Mouse (Mus musculus) heart, postnatal 25 days (tissue): ENCODE results near the gene Eml4. TPM values are rescaled to one million over a fixed set of nuclear protein-coding genes. Genes with fewer than 3 reads are reported as not detected.

Source experiments
- DNase-seq: peaks from one replicate; pipeline ENCODE4 v3.0.0; 2022; ENCODE audit warnings: low spot score
- intact Hi-C: fragments of 180-260 bp; cut with DNase I; formaldehyde crosslinking; loops from one replicate; pipeline ENCODE4 v1.15.1; 2025
- total RNA-seq, 2 experiments: library from RNA; stranded (reverse); gene quantifications; 2 replicates each; pipeline ENCODE4 v1.2.3; 2021

Eml4 gene
- total RNA-seq, 2 experiments from 2014 or later: 5.1 to 6.1 TPM

DNA sequence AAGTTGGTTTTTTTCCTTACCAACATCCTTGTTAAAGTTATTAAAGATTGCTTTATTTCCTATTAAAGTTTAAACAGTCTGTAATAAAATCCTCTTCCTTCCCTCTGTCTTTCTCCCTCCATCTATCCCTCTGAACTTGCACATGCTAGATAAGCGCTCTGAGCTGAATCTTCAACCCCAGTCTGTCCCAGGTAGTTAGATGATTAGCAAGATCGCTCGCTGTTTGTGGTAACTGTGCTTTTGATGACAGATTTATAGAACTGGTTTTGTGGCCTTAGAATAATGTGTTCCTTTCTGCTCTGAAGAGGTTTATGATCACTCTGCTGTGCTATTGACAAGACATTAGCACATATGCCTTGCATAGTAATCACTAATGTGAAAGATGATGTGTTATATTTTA lies 25.1 kb downstream of the Eml4 start:
- intact Hi-C loops: no loop called here
- no peak for DNase-seq

DNA sequence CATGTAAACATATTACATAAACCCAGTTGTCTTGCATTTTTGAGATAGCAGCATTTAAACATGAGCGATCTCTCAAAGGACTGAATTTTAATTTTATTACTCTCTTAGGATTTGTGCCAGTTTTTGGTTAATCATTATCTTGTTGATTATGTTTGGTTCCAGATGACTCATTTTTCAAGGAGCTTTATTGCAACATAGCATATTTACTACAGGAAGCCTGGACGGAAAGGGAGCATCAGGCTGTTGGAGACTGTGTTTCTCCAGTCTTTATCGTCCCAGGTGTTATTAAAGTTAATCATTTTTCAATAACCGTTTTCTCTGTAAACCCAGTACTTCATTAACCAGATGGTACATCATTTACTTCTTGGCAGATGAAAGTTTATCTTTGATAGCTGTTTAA lies 26.1 kb downstream of the Eml4 start:
- intact Hi-C loops: no loop called here
- no peak for DNase-seq

DNA sequence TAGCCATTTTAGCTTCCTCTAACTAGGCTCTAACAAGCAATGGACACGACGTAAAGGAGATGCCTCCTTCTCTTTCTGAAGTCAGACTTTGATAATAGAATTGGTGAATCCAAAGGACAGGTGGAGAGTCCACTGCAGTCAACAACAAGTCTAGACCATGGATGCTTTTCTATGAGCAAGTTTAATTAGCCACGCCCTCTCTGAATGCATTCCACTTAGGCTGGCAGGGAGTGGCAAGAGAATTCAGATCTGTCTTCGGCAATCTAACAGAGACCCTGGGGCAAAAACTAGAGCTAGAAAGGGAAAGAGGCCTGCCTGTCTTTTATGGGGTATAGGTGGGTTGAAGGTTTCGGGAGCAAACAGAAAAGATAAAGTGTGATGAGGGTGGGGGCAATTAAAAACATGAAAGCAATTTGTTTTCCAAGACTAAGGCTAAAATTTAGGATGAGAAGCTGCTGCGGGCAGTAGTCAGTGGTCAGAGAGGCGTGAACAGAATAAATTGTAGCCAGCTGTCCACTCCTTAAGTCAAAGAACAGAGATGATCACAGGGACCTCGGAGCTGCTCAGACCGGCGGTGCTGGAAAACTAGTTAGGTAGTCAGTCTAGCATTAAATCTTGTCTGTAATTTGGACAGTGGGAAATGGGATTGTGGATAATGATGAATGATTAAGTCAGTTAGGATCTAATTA lies 27.2 kb downstream of the Eml4 start:
- DNase-seq: no peak
- intact Hi-C loops: no loop called here

DNA sequence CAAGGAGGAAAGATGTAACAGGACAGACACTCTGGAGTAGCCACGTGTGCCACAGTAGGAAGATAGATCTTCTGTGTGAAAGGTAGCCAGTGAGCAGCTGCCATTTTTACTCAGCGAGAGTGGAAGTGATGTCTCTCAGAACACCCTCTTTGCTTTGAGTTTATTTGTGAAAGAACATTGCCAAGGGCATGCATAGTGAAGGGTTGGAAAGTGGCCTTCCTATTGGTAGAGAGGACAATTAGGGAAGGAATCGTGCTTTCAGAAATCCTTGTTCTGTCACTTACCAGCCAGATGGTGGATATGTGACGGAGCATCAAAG lies 27.7 kb downstream of the Eml4 start:
- no peak for DNase-seq
- intact Hi-C loops: no loop called here

DNA sequence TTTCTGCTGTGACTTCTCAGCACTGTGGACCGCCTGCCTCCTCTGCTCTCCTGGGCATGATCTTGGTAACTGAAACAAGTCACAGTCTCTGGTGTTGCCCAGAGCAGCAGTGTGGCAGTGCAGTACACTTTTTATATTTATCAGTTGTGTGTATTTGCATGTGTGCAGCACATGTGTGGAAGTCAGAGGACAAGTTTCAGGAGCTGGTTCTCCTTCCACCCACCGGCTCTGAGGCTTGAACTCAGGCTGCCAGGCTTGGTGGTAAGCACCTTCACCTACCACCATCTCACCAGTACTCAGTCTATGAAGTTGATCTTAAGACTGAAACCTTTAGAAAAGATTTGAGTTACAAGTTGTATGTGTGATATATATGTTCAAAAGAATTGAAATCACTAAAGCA lies 28.6 kb downstream of the Eml4 start:
- intact Hi-C loops: no loop called here
- no peak for DNase-seq

DNA sequence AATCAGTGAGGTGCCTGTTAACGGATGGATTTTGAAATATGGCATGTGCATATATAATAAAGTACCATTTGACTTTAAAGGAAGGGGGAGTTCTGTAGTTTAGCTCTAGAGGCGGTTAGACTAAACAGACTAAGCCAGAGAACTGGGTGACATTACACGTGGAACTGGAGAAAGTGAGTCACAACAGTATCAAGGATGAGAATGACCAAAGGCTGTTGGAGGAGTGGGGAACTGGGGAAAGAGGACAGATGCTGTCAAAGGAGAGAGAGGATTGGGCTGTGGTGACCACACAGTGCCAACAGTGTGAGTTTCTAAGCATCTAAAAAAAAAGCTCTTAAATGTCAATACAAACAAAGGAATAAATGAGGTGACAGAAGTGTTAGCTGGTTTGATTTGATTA lies 29.1 kb downstream of the Eml4 start:
- DNase-seq: no peak
- intact Hi-C loops: no loop called here

DNA sequence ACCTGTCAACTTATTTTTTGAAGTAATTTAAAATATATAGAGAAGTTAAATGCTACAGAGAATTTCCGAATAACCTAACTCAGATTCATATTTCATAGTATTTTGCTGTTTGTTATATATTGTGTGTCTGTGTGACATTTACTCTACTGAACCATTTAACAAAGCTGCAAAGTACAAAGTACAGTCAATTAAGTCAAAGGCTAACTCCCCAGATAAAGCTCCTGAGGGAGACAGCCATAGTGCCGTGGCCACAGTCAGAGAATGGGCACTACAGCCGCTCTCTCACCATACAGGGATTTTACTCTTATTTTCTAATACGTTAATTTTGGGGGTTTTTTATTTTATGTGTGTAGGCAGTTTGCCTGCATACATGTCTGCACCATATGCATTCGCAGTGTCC lies 32.0 kb downstream of the Eml4 start:
- DNase-seq: no peak
- intact Hi-C loops: no loop called here

DNA sequence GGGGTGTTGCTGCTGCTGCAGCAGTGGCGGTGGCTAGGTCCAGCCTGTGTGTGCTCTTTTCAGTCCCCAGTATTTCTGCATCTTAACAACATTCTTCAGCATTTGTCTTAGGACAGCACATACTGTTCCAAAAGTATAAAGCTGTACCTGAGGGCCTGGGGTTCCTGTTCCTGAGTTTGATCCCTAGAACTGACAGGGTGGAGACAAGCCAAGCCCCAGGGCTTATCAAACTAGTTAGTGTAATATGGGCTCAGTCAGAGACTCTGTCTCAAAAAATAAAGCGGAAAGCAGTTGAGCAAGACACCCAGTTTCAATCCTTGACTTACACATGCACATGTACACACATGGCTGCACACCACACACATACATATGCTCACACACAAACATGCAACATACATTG lies 34.2 kb downstream of the Eml4 start:
- intact Hi-C loops: no loop called here
- no peak for DNase-seq

DNA sequence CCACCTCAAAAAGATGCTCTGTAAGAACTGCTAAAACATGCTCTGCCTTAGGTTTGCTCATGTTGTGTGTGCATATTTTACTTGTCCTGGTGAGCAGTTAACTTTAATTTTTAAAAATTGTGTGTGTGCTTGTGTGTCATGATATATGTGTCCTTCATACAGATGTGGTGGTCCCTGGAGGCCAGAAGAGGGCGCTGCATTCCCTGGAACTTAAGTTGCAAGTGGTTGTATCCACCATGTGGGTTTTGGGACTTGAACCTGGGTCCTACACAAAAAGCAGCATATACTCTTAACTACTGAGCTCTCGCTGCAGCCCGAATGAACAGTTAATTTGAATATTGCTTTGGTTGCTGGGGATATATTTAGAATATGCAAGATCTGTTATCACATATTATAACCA lies 36.4 kb downstream of the Eml4 start:
- no peak for DNase-seq
- intact Hi-C loops: no loop called here

DNA sequence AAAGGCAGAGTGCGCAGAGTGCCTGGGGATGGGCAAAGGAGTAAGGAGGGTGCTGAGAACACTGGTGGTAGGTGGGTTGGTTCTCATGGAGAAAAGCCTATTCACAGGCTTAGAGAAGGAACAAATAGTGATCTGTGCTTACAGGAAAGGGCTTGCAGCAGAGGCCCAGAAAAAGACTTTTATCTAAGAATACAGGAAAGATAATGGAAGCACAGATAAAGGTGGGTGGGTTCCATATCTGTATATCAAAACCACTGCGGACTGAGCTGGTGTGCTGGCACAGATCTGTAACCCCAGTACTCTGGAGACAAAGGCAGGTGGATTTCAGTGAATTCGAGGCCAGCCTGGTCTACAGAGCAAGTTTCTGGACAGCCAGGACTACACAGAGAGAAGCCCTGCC lies 43.3 kb downstream of the Eml4 start:
- intact Hi-C loops: no loop called here
- DNase-seq: no peak

DNA sequence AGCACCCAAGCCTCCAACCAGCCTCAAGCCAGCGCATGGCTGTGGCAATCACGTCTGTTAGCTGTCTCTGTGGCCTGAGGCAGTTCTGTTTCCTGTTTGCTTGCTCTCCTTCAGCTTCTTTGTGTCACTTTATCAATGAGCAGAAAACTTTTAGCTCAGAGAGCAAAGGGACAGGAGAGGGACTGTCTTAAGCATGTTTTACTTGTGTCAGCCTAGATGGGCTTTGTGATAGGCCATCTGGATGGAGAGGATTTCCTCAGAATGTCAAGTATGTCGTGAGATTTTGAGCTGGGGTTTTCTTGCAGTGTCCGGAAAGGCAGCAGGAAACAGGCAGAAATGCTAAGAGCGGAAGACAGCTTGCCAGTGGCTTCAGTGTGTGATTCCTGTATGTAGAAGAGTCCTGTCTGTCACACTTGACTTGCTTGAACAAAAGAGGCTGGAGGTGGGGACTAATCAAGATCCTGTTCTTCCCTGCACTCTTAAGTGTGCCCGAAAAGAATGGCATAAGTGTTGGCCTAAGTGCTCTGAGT lies 46.9 kb downstream of the Eml4 start:
- intact Hi-C loops: loop anchor here (5.0 kb wide), 1 partner anchor 45 kb away; the partner anchor contains the start of gene Eml4
- no peak for DNase-seq

DNA sequence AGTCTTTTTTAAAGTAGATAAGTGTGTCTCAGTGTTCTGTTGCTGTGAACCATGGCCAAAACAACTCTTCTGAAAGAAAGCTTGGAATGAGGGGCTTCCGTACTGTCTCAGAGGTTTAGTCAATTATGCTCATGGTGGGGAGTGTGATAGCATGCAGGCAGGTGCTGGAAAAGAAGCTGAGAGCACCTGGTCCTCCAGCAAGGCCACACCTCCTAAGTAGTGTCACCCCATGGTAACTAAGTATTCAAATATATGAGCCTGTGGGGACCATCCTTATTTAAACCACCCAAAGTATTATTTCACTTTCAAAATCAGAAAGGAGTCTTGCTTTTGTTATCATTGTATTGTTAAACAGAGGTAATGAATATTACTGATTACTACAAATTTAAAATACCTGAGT lies 48.0 kb downstream of the Eml4 start:
- DNase-seq: no peak
- intact Hi-C loops: loop anchor here (5.0 kb wide), 1 partner anchor 46 kb away; the partner anchor contains the start of gene Eml4

DNA sequence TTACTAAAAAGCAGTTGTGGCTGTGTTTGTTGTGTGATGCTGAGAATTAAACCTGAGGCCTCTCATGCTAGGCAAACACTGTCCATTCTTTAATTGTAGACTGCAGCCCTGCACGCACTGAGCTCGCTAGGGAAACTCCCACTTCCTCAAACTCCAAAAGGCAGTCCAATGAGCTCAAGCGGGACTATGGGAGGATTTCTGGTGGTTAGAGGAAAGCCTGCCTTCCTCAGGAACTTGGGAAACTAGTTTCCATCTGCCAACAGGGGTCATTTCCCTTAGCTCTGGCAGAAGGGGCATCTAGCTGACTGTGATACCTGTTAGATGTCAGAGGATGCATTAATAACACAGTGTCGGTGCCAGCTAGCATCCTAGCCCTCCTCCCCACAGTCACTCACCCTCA lies 79.9 kb downstream of the Eml4 start:
- intact Hi-C loops: loop anchor here (5.0 kb wide), 1 partner anchor 153 kb away; no protein-coding TSS in a partner anchor
- DNase-seq: no peak

DNA sequence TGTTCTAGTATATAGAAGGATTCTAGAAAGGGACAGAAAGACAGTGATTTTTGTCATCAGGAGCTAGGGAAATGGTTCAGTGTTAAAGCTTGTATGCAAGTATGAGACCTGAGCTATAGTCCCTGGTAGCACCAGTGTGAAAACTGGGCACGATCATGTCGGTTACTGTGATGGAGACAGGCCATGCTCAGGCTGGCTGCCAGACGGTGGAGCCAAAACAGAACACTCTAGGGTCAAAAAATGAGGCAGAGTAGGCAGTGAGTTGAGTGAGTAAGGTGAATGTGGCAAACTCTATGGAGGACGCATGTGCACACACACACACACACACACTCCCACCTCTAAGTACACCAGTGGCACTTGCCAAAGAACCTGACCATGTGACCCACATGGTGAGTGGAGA lies 92.7 kb downstream of the Eml4 start:
- intact Hi-C loops: no loop called here
- no peak for DNase-seq

DNA sequence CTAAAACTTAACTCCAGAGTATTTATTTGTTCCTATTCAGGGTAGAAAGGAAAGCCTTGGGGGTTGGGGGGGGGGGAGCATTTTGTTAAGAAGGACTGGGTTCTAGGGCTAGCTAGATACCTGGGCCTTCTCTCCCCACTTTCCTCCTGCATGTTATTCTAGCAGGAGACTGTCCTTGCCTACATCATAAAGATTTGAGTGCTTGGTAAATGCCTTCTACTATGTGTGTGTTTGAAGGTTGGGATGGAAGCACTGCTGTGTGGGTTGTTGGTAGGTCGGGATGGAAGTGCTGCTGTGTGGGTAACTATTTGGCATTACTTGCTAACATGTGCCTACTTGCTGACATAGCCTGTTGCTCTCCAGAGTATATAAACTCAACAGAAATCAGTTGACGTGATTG lies 98.9 kb downstream of the Eml4 start:
- no peak for DNase-seq
- intact Hi-C loops: no loop called here

DNA sequence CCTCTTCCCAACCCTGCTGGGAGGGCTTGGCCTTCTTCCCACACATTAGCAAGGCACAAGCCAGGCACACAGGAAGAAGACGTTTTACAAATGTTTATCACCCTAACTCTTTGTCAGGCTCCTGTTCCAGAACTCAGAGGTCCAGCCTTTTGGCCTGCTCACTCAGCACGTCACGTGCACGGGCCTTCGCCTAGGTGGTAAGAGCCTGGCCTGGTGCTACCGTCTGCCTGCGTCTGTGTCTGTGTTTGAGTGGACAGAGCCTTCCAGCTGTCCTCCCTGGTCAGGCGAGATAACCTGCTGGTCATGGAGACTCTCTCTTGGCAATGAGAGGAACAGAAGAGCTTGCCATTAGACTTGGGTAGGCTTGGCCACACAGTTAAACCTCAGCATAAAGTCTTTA lies 100.6 kb downstream of the Eml4 start:
- intact Hi-C loops: loop anchor here (5.0 kb wide), 1 partner anchor 179 kb away; no protein-coding TSS in a partner anchor
- no peak for DNase-seq

DNA sequence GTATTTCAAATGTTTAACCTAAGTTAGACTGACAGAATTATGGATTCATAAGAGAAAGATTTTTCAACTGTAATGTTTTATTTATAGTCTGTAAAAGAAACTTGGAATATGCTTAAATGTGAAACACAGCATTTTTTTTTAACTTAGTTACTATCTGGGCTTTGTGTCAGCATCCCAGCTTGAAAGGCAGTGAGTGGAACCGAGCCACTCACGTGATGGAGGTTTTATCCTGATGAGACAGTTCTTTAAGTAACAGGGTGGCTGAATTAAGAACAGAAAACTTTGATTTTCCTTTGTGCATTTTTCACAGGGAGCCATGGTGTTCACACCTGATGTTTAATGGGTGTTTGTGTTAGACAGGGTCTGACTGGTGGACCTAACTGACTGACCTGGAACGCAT lies 101.1 kb downstream of the Eml4 start:
- DNase-seq: no peak
- intact Hi-C loops: loop anchor here (5.0 kb wide), 1 partner anchor 179 kb away; no protein-coding TSS in a partner anchor

DNA sequence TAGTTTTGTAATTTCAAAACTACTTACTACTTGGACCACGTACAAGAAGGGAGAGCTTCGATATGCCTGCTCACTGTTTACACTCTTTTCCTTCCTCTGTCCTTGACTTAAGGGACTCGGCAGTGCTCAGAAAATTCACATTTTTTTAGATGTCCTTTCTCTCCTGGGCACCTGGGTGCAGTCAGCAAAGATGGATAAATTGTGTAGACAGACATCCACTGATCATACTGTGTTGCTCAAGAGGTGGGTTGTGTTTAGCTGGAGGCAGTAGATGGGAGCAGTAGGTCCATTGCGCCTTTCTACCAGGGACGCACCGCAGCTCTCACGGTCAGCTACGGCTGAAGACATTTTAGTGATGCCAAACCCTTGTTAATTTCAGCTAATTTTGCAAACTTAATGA lies 101.7 kb downstream of the Eml4 start:
- DNase-seq: no peak
- intact Hi-C loops: loop anchor here (5.0 kb wide), 1 partner anchor 180 kb away; no protein-coding TSS in a partner anchor

DNA sequence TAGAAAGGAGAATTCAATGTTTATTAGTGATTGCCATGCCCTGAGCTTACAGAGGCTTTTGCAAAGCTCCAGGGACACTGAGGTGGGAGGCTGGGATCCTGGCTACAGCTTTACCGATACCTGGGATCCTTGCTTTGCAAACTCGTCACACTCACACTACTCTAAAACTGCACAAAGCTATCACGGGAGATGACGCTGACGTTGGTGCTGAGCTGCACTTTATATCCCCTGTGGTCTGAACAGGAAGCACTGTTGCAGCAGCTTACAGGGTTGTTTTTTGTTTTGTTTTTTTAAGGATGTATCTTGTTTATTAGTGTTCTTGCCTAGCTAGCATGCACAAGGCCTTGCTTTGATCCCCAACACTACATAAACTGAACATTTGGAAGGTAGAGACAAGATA lies 102.9 kb downstream of the Eml4 start:
- no peak for DNase-seq
- intact Hi-C loops: loop anchor here (5.0 kb wide), 1 partner anchor 181 kb away; no protein-coding TSS in a partner anchor

DNA sequence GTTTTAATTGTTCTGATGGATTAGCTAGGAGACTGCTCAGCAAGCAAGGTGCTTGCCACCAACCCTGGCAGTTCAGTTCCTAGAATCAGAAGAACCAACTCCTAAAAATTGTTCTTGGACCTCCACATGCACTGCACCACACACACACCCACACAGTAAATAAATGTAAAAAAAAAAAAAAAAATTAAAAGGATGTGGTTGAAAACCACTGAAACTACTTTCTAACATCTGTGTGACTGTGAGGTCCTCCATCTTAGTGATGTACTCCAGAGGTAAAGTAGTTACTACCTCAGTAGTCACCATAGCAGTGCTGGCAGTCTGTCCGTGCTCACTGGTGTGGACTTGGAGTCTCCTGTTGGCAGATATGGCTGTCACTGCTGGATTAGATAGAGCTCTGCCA lies 106.5 kb downstream of the Eml4 start:
- DNase-seq: no peak
- intact Hi-C loops: no loop called here

DNA sequence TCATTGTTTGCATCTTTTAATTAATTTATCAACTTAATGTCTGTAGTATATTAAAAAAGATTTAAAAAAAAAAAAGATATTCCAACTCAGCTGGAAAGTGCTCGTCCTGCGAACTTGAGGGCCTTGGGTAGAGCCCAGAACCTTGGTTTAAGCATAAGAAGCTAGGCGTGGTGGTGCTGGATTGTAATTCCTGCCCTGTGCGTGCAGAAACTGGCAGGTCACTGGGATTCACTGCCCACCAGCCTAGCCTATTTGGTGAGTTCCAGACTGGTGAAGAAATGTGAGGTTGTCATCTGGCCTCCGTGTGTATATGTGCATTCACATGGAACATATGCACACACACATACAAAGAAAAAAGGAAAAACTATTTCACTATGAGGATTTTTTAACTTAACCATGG lies 115.2 kb downstream of the Eml4 start:
- no peak for DNase-seq

DNA sequence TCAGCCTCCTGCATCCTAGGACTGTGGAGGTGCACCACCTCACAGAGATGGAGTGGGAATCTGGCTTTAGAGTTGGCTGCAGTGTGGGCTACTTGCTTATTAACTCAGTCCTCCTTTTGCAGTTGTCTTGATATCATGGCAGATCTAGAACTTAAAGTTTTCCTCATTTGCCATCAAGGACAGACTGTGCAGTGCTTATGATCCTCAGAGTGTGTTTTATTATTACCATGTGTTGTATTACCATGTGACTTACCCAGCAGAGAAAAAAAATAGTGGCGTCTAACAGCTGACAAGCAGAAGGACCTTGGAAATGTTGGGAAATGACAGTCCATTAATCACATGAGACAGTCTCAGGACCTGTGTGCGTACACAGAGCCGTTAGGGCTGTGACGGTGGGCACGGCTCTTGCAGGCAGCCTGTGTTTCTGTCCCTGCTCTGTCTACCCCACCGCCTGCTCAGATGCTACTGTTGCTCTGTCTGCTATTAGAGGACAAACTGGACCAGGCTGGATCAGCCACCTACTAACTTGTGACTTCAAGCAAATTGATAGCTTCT lies 116.0 kb downstream of the Eml4 start:
- intact Hi-C loops: no loop called here
- no peak for DNase-seq

More for the DNA sequence above, 115.2 kb downstream of the Eml4 start:
- intact Hi-C loops: no loop called here
